Mouse (Mus musculus): ENCODE measurements at regions not wholly inside any gene's neighbourhood (a gene's known extent, or its start where the extent isn't known, plus 50 kb on each side); places are given as distances from the start of the nearest gene placed in this dataset.

- TF ChIP-seq CTCF (IDR thresholded peaks at IDR 0.05; ENCODE audit: low read depth): no peak
- ATAC-seq (ENCODE audit: insufficient read depth) (no peak), DNase-seq (no peak)
- Histone ChIP-seq H3K27ac (ENCODE audit: low read depth) (no peak overlapping the region), H3K4me1 (ENCODE audit: insufficient read depth) (no peaks in the 10 kb centered on the region), H3K4me3 (ENCODE audit: low read depth, low read length) (no peak overlapping the region), H3K9me3 (ENCODE audit: low read depth, low read length) (no peaks in the 10 kb centered on the region), H3K9ac (no peak overlapping the region), H3K4me2 (no peak overlapping the region), H3K36me3 (ENCODE audit: insufficient read depth) (no peaks in the 10 kb centered on the region), H3K27me3 (ENCODE audit: insufficient read depth, low read length) (no peaks in the 10 kb centered on the region)
- 83% methylated on average over 3 of the region's 3 CpGs for WGBS
Measured at GRCm38 (mm10) chr3:115407946-115408642, 306.8 kb downstream of the S1pr1 start.

- H3K27ac ChIP-seq (ENCODE audit: low read depth): no peak overlapping the region
- ATAC-seq (ENCODE audit: insufficient read depth) (no peak), DNase-seq (no peak)
- 87% methylated on average over 1 of the region's 1 CpGs for WGBS
- H3K4me1 ChIP-seq (ENCODE audit: insufficient read depth): no peaks in the 10 kb centered on the region
- H3K4me2 ChIP-seq: no peak overlapping the region
- TF ChIP-seq CTCF (IDR thresholded peaks at IDR 0.05; ENCODE audit: low read depth): no peak
- no peaks in the 10 kb centered on the region for H3K36me3 ChIP-seq (ENCODE audit: insufficient read depth)
- H3K27me3 ChIP-seq (ENCODE audit: insufficient read depth, low read length): no peaks in the 10 kb centered on the region
- no peaks in the 10 kb centered on the region for H3K9me3 ChIP-seq (ENCODE audit: low read depth, low read length)
- H3K9ac ChIP-seq: no peak overlapping the region
- no peak overlapping the region for H3K4me3 ChIP-seq (ENCODE audit: low read depth, low read length)
Measured at GRCm38 (mm10) chr3:115403330-115403986, 311.4 kb downstream of the S1pr1 start.

- Histone ChIP-seq H3K4me1 (ENCODE audit: insufficient read depth) (no peaks in the 10 kb centered on the region), H3K9ac (no peak overlapping the region), H3K27ac (ENCODE audit: low read depth) (no peak overlapping the region), H3K4me3 (ENCODE audit: low read depth, low read length) (no peak overlapping the region), H3K36me3 (ENCODE audit: insufficient read depth) (no peaks in the 10 kb centered on the region), H3K4me2 (no peak overlapping the region), H3K9me3 (ENCODE audit: low read depth, low read length) (no peaks in the 10 kb centered on the region), H3K27me3 (ENCODE audit: insufficient read depth, low read length) (no peaks in the 10 kb centered on the region)
- TF ChIP-seq CTCF (IDR thresholded peaks at IDR 0.05; ENCODE audit: low read depth): no peak
- DNase-seq: peak; percentile 14
- 39% methylated on average over 2 of the region's 2 CpGs for WGBS
- no peak for ATAC-seq (ENCODE audit: insufficient read depth)
Measured at GRCm38 (mm10) chr3:115364829-115365228, 350.0 kb downstream of the S1pr1 start.
